Mouse (Mus musculus) urinary bladder, postnatal 36 days (tissue): ENCODE results near the gene Gm10220.
"Not testable (repeated sequence)": the region's sequence is repeated elsewhere in the genome, so short reads cannot be mapped to it uniquely, and the experiment has no call there.

Source experiments
- DNase-seq, 2 experiments: peaks; one replicate each; pipeline ENCODE4 v3.0.0; 2022; ENCODE audit warnings: low spot score in 2 of 2, mixed read lengths in 1 of 2

Gm10220 gene

GRCm38 (mm10) chr5:26121321-26121720, at the start of gene Gm10220:
TSS of gene Gm10220 (minus strand) at chr5:26121421.
- not testable (repeated sequence) for DNase-seq

DNA sequence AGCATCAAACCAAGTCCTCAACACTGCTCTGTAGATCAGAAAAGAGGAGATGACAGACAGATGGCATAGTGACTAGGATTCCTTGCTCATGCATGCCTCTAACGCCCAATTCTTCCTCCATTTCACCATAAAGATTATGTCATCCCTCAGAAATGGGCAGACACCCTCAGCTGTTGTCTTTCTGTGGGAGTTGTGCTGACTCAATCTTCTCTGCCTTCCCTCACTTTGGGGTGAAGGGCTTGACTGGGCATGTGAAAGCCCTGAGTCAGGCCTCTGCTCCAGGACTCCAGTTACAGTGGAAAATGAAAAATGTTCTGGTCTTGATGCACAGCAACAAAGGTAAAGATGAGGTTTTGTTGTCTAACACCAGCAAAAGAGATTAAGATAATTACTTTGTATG, 48.6 kb upstream of the Gm10220 start:
- DNase-seq, result no peak

GRCm38 (mm10) chr5:26165791-26166165, 44.6 kb upstream of the Gm10220 start:
- no peak for DNase-seq

GRCm38 (mm10) chr5:26165036-26165790, 44.0 kb upstream of the Gm10220 start:
- peak; percentile 8 to 35 for DNase-seq

DNA sequence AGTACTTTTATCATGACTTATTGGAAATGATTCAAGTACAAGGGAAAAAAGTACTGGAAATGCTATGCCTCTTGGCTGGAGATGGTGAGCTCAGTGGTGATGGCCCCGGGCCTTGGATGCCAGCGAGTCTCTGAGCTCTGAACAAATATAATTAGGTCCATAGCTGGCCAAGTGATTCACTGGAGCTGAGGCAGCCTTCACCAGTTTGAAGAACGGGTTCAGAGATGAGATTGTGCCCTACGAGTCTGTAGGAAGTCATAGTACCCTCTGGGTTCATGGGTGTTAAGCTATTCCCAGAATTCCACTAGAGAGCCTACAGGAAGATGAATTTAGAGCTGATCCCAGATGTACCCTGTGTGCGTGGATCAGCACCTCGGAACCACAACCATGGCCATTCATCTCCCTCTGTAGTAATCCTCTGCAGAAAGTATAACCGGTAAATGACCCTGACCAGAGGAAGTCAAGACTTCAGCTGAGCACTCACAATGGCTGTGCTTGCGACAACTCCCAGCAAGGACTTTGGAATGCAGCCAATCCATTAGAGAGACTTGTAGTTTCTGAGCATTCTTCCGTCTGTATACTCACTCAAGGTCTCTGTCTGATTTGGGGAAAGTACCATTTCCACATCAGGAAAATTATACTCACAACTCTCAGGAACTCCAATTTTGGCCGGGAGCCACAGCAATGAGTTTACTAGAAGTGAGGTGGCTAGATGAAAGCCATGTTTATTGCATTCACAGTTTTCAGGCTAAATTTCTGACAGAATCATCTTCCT, 36.4 kb upstream of the Gm10220 start:
- no peak for DNase-seq

DNA sequence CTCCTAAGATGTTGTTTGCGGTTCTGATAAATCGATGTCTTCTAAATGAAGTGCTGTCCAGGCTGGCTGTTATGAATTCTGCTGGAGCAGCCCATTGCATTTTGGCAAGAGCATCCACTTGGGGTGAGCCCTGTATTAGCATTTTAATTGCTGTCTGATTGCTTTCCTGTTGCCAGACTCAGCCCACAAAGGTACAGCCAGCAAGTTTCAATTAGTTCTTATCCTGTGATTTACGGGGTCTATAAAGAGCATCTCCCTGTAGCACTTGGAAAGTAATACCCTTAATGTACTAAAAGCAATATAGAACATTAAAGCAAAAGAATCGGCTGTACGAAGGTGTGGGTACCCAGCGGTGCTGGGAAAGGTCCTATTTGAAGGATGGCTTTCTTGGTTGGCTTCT, 21.7 kb upstream of the Gm10220 start:
- no peak for DNase-seq

DNA sequence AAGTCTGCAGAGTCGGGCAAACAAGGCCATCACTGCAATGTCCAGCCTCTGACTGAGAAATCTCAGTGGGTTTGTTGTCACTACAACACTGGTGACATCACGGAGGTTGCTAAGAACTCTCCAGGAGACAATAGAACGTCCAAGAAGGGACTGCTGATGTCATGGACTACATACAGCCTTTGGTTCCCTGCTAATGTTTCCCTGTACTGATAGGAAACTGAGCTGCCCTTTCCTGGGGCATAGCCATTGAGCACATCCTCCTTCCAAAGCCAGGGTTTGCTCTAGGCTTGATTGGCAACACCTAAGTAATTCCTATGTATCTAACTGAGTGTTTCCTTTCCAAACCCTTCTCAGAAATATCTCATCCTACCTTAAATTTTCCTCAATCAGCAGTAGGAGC, 16.0 kb downstream of the Gm10220 start, which contains the start of gene 5031410I06Rik:
TSS of gene 5031410I06Rik (minus strand) at position 101 of the 400 bp plus-strand sequence.
- not testable (repeated sequence) for DNase-seq

DNA sequence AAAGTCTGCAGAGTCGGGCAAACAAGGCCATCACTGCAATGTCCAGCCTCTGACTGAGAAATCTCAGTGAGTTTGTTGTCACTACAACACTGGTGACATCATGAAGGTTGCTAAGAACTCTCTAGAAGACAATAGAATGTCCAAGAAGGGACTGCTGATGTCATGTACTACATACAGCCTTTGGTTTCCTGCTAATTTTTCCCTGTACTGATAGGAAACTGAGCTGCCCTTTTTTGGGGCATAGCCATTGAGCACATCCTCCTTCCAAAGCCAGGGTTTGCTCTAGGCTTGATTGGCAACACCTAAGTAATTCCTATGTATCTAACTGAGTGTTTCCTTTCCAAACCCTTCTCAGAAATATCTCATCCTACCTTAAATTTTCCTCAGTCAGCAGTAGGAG, 32.0 kb downstream of the Gm10220 start, which contains the start of gene Gm10471:
TSS of gene Gm10471 (minus strand) at position 101 of the 400 bp plus-strand sequence.
- not testable (repeated sequence) for DNase-seq

DNA sequence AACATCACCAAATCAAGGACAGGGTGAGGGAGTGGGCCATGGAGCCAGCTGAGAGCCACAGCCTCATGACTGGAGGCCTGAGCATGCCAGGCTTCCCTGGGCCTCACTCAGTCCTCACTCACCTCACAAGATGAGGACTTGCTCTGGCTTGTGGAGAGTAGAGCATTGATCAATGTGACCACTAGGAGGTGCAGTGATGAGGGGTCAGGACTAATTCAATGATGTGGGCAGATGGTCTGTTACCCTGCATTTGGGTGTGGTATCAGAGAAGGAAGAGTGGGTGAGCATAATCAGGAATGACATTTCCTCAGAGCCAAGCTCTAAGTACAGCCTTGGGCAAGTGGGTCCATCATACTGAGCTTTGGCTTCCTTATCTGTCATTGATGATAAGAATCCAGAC, 42.2 kb downstream of the Gm10220 start:
- not testable (repeated sequence) for DNase-seq

- DNase-seq, result no peak
Measured at GRCm38 (mm10) chr5:26070716-26071115, 50.5 kb downstream of the Gm10220 start.
